Mouse (Mus musculus) kidney, adult 2 months (tissue): ENCODE data around the gene Ctnnbl1.

Experiments
- CTCF ChIP-seq: fragments of 200-500 bp; conservative IDR thresholded peaks from 2 replicates; pipeline ENCODE4 v1.5.1; 2011; ENCODE audit warnings: low read depth, mild to moderate bottlenecking, control low read depth, low read length, moderate library complexity, mixed read lengths; ENCODE audit not compliant: insufficient read depth, insufficient read length
- POLR2A ChIP-seq: fragments of 200-500 bp; IDR thresholded peaks from one replicate; pipeline ENCODE4 v1.6.1; 2011; ENCODE audit warnings: low read depth, low read length, control low read depth

DNA sequence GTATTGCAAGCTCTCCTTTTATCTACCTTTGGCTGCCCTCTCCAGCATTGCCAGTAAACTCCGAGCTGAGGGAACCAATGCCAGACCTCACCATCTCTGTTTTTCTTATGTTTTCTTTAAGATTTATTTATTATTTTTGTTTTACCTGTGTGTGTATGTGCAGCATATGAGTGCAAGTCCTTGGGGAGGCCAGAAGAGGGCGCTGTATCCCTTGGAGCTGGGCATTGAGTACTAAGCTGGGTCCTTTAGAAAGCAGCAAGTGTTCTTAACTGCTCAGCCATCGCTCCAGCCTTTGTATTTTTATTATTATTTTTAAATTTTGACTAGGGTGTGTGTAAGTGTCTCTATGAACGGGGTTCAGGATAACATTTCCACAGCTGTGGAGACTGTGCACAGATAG is 199.5 kb downstream of the Ctnnbl1 start:
- no peak for TF ChIP-seq POLR2A
- no peak for TF ChIP-seq CTCF
